Mouse (Mus musculus): ENCODE measurements at regions not wholly inside any gene's neighbourhood (a gene's known extent, or its start where the extent isn't known, plus 50 kb on each side); places are given as distances from the start of the nearest gene placed in this dataset.
"Not testable (repeated sequence)": the region's sequence is repeated elsewhere in the genome, so short reads cannot be mapped to it uniquely, and the experiment has no call there.

GRCm38 (mm10) chr4:153152923-153153322 is 329.7 kb downstream of the Ajap1 start:
- not testable (repeated sequence) for TF ChIP-seq CTCF (IDR thresholded peaks at IDR 0.05; ENCODE audit: control insufficient read depth, insufficient read depth, low read length); POLR2A (IDR thresholded peaks at IDR 0.05; ENCODE audit: borderline replicate concordance, control insufficient read depth, low read depth, low read length)
